Mouse (Mus musculus) midbrain, embryonic 15.5 days (tissue): Measurements from ENCODE around the gene Ank3. TPM values are rescaled to one million over a fixed set of nuclear protein-coding genes. Genes with fewer than 3 reads are reported as not detected.

Source experiments
- ATAC-seq: fragments of 200-750 bp; cut with Nextera tagmentation; replicated peaks from 2 replicates; pipeline ENCODE4 v1.8.0; 2017; ENCODE audit warnings: moderate TSS enrichment
- H3K27ac ChIP-seq: fragments of 300-500 bp; sonication (generic); 2 replicates; pipeline ENCODE4 v1.5.1; 2015; ENCODE audit warnings: mild to moderate bottlenecking, inconsistent platforms
- H3K27me3 ChIP-seq: fragments of 300-500 bp; sonication (generic); replicated peaks from 2 replicates; pipeline ENCODE4 v1.6.1; 2015; ENCODE audit warnings: inconsistent platforms
- H3K36me3 ChIP-seq: fragments of 300-500 bp; sonication (generic); replicated peaks from 2 replicates; pipeline ENCODE4 v1.6.1; 2015; ENCODE audit warnings: inconsistent platforms
- H3K4me1 ChIP-seq: fragments of 300-500 bp; sonication (generic); 2 replicates; pipeline ENCODE4 v1.6.1; 2015; ENCODE audit warnings: inconsistent platforms
- H3K4me2 ChIP-seq: fragments of 300-500 bp; sonication (generic); 2 replicates; pipeline ENCODE4 v1.6.1; 2015; ENCODE audit warnings: inconsistent platforms, mild to moderate bottlenecking, moderate library complexity
- H3K4me3 ChIP-seq: fragments of 300-500 bp; sonication (generic); 2 replicates; pipeline ENCODE4 v1.5.1; 2015; ENCODE audit warnings: mild to moderate bottlenecking, inconsistent platforms
- H3K9ac ChIP-seq: fragments of 300-500 bp; sonication (generic); 2 replicates; pipeline ENCODE4 v1.6.1; 2015; ENCODE audit warnings: mild to moderate bottlenecking, inconsistent platforms
- H3K9me3 ChIP-seq: fragments of 300-500 bp; sonication (generic); 2 replicates; pipeline ENCODE4 v1.6.1; 2016; ENCODE audit warnings: inconsistent platforms
- WGBS: fragments of 180-500 bp; shearing (Covaris S2); methylation state at CpG from one replicate; pipeline ENCODE4 v1.1.7; 2015; ENCODE audit warnings: mixed read lengths; 5-methylcytosine and 5-hydroxymethylcytosine counted together
- polyA plus RNA-seq: library from polyadenylated mRNA; unstranded; fragments of >200 nt; fragmentation: Nextera tagmentation; extraction: Ambion mirVana; gene quantifications from 2 replicates; pipeline ENCODE4 v1.2.1, GENCODE M21; 2015

The Ank3 gene
- polyA plus RNA-seq, 1 experiment from 2014 or later = 108 TPM

DNA sequence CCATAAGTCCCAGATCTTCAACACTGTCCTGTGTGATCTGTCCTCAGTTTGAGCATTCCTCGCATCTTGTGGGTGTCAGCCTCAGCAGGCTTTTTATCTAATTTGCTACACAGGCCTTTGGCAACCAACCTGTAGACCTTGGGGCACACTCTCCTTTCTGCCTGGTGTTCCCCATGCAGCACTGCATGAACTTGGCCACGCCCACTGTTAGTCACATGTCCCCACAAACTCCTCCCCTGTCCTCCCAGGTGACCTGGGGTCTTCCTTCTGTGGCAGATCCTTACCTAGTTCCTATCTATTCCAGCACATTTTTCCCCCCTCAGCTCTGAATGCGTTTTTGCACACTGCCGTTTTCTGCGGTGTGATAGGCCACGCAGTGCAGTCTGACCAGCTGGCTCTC lies 55.0 kb downstream of the Ank3 start:
- Histone ChIP-seq H3K4me1 (peaks cover 6% of the 10 kb centered on the region), H3K9ac (no peak overlapping the region), H3K9me3 (no peaks in the 10 kb centered on the region), H3K36me3 (no peaks in the 10 kb centered on the region), H3K27me3 (no peaks in the 10 kb centered on the region), H3K4me3 (no peak overlapping the region), H3K27ac (no peak overlapping the region), H3K4me2 (no peak overlapping the region)
- ATAC-seq = no peak
- WGBS = 88% methylated on average over 6 of the region's 6 CpGs

DNA sequence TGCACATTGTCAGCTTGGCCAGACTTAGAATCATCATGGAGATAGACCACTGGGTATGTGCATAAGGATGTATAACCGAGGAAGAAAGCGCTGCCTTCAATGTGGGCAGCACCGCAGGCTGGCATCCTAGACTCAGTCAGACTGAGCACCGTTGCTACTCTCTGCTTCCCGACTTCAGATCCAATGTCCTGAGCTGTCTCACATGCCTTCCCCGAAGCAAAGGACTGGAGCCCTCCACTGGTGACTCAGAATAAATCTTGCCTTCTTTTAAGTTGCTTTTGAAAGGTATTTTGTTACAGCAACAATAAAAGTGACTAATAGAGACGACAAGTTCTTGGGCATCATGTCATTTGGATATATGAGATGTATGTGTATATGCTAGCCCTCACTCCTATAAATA lies 55.9 kb downstream of the Ank3 start:
- Histone ChIP-seq H3K27me3 (no peaks in the 10 kb centered on the region), H3K9ac (no peak overlapping the region), H3K36me3 (no peaks in the 10 kb centered on the region), H3K9me3 (no peaks in the 10 kb centered on the region), H3K27ac (no peak overlapping the region), H3K4me2 (no peak overlapping the region), H3K4me1 (peaks cover 6% of the 10 kb centered on the region), H3K4me3 (no peak overlapping the region)
- WGBS = 62% methylated on average over 7 of the region's 7 CpGs
- ATAC-seq = 0 out of 2 replicates have a peak, but pooled peaks have one; percentile 32

DNA sequence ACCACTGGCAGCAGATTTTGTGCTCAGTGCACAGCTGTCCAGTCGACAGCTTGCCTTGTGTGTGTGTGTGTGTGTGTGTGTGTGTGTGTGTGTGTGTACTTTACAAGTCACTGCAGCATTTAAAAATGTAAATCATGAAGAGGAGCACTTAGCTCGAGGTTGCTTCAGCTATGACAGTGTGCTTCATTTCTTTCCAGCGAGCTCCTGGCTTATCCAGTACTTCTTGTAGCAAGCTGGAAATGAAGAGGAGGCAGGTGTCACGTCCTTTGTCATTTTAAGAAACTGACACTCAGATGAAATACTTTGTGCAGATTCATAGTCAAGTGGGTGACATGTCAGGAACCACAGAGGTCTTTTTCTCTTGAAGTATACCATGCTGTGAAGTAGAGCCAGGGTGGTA lies 66.3 kb downstream of the Ank3 start:
- no peak for ATAC-seq
- H3K4me1 ChIP-seq = peaks cover 39% of the 10 kb centered on the region
- WGBS = 20% methylated on average over 4 of the region's 4 CpGs

DNA sequence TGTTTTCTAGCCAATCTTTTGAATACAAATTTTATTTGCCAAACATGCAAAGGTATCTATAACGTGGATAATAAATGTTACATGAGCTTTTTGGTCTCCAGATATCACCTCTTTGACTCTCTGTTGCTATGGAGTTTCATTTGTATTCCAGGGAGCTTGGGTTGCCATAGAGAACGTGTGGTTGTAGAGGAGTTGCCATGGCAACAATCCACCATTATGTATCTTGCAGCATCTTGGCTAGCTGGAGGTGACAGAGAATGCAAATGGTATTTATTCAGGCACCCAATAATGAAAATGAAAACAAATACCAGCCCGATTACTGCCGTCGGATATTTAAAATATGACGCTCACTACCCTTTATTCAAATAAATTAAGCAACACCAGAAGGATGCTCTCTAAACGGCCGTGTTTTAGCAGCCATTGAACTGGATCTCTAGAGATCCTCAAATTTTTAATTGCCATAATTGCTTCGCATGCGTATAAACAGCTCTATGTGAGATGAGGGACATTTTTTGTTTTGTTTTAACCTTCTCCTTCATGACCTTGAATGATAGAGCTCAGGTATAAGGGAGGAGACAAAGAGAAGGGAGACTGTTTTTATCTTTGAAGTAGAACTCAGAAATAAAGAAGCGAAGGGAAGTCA lies 67.1 kb downstream of the Ank3 start:
- Histone ChIP-seq H3K4me3 (0 out of 2 replicates have a peak overlapping the region, but pooled peaks have one; percentile 9), H3K4me1 (peaks cover 39% of the 10 kb centered on the region), H3K27me3 (no peaks in the 10 kb centered on the region), H3K27ac (peak overlapping the region; percentile 95), H3K36me3 (no peaks in the 10 kb centered on the region), H3K4me2 (peak overlapping the region; percentile 44), H3K9ac (0 out of 2 replicates have a peak overlapping the region, but pooled peaks have one; percentile 22), H3K9me3 (no peaks in the 10 kb centered on the region)
- peak; percentile 92 for ATAC-seq
- WGBS = 20% methylated on average over 11 of the region's 11 CpGs

More for the DNA sequence above, 66.3 kb downstream of the Ank3 start:
- no peak overlapping the region for H3K4me2 ChIP-seq
- H3K9ac ChIP-seq = no peak overlapping the region
- H3K36me3 ChIP-seq = no peaks in the 10 kb centered on the region
- H3K4me3 ChIP-seq = no peak overlapping the region
- H3K9me3 ChIP-seq = no peaks in the 10 kb centered on the region
- peak overlapping the region; percentile 83 for H3K27ac ChIP-seq
- no peaks in the 10 kb centered on the region for H3K27me3 ChIP-seq

DNA sequence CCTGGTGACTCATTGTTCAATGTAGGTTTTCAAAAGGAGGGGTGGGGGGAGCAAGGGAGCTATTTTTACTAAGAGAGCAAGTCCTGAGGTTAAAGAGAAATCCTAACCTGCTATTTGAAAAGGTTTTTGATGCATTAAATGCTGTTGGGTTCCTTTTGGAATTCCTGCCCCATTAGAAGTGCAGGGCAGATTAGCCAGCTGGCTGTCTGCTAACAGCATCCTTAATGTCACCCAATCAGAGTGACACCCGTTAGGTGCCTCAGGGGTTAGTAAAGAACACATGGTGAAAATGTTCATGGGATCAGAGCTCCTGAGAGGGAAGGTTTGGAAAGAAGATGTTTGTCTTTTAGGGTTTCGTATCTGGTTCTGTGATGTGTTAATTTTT lies 67.6 kb downstream of the Ank3 start:
- 16% methylated on average over 2 of the region's 2 CpGs for WGBS
- Histone ChIP-seq H3K27me3 (no peaks in the 10 kb centered on the region), H3K27ac (peak overlapping the region; percentile 95), H3K4me3 (no peak overlapping the region), H3K9ac (0 out of 2 replicates have a peak overlapping the region, but pooled peaks have one; percentile 22), H3K9me3 (no peaks in the 10 kb centered on the region), H3K4me1 (peaks cover 39% of the 10 kb centered on the region), H3K36me3 (no peaks in the 10 kb centered on the region), H3K4me2 (peak overlapping the region; percentile 44)
- ATAC-seq = peak; percentile 37; the same call in 1 of the 2 replicates

DNA sequence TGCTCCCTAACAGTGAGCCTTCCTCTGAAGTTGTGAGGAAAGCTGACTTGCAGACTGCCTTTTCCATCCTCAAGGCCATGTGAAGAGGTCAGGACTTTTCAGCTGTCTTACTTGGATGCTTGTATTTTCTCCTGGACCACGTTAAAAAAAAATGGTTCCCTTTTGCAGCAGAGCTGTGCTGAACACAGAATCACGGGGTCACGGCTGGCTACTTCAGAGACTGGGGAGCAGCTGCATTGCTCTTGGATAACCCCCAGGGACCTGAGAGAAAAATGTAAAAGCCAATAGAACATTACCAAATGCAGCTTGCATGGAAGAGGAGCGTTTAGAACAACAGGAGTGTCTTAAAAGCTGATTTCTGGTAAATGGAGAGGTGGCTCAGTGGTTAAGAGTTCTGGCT lies 68.0 kb downstream of the Ank3 start:
- Histone ChIP-seq H3K9me3 (no peaks in the 10 kb centered on the region), H3K27me3 (no peaks in the 10 kb centered on the region), H3K27ac (peak overlapping the region; percentile 95), H3K4me1 (peaks cover 39% of the 10 kb centered on the region), H3K4me2 (peak overlapping the region; percentile 44; the same call in 1 of the 2 replicates), H3K36me3 (no peaks in the 10 kb centered on the region), H3K4me3 (no peak overlapping the region), H3K9ac (no peak overlapping the region)
- peak; percentile 14; the same call in 1 of the 2 replicates for ATAC-seq
- 11% methylated on average over 4 of the region's 4 CpGs for WGBS

DNA sequence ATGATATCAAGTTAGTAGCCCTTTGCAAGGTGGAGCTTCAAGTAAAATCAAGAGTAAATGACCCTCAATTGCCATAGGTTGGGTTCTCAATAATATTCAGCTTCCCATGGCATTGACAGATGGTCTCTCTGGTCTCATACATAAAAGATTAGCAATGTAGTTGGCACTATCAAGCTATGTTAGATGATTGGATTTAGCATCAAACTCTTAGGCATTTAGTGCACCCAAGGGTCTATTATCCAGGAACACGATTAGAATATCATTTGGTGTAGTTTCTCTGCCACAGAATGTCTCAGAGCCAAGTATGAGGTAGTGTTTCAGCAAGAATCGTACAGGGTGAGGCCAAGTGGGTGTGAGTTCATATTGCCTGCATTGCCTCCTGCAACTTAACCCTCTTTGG lies 68.6 kb downstream of the Ank3 start:
- H3K36me3 ChIP-seq = no peaks in the 10 kb centered on the region
- no peak overlapping the region for H3K4me3 ChIP-seq
- 30% methylated on average over 2 of the region's 2 CpGs for WGBS
- H3K9ac ChIP-seq = no peak overlapping the region
- H3K9me3 ChIP-seq = no peaks in the 10 kb centered on the region
- H3K27me3 ChIP-seq = no peaks in the 10 kb centered on the region
- H3K27ac ChIP-seq = peak overlapping the region; percentile 95
- peaks cover 39% of the 10 kb centered on the region for H3K4me1 ChIP-seq
- no peak overlapping the region for H3K4me2 ChIP-seq
- no peak for ATAC-seq

DNA sequence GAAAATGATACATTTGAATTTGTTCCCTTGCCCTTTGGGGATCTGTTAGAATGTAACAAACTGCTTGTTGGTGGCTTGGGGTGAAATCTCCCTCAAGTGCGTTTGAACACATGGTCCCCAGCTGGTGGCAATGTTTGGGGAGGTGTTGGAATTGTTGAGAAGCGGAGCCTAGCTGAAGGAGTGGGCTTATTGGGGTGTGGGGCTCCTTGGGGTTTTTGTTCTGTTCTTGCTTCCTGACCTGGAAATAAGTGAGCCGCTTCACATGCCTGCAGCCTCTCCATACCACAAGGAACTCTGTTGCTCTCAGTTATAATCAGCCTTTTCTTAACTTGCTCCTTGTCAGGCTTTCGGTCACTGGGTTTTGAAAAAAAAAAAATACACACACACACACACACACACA lies 73.3 kb downstream of the Ank3 start:
- Histone ChIP-seq H3K9me3 (no peaks in the 10 kb centered on the region), H3K27ac (no peak overlapping the region)

DNA sequence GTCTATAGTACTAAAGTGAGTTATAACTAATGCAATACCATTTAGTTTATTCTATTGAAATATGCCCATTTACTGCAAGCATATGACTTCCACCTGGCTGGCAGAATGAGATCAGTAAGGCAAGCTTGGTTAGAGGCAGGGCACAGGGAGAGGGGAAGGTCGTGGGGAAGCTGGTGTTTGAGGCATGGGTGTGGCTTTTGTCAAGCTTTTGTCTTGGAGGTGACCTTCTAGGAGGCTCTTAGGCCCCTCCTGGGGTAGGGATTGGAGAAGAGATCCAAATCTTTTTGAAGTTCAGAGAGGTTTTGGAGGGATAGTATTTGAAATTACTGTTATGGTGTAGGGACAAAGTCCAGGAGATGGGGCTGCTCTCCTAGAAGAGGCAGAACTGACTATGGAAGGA lies 78.3 kb downstream of the Ank3 start:
- Histone ChIP-seq H3K4me1 (no peaks in the 10 kb centered on the region), H3K4me2 (no peak overlapping the region), H3K9me3 (no peaks in the 10 kb centered on the region), H3K4me3 (no peak overlapping the region), H3K27me3 (no peaks in the 10 kb centered on the region), H3K9ac (no peak overlapping the region), H3K27ac (no peak overlapping the region), H3K36me3 (no peaks in the 10 kb centered on the region)
- 12% methylated on average over 1 of the region's 1 CpGs for WGBS
- ATAC-seq = no peak

More for the DNA sequence above, 73.3 kb downstream of the Ank3 start:
- Histone ChIP-seq H3K27me3 (no peaks in the 10 kb centered on the region), H3K4me3 (no peak overlapping the region), H3K4me2 (no peak overlapping the region), H3K36me3 (no peaks in the 10 kb centered on the region), H3K4me1 (peaks cover 13% of the 10 kb centered on the region), H3K9ac (no peak overlapping the region)
- WGBS = 56% methylated on average over 4 of the region's 4 CpGs
- no peak for ATAC-seq

DNA sequence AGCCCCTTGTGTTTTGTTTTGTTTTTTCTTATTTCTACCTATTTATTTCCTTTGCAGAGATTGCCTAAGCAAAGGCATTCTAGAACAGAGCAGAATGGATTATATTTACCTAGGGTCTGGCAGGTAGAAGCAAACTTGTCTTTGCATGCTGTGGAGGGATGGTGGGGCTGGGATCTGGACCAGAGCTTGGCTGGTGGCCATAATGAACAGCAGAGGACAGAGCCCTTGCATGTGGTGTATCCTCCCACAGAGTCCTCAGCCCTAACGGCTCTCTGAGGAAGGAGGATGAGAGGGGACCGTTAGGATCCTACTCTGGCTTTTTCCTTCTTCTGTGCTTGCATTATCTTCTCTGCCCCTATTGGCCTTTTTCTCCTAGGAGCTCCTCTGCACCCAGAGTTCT lies 79.1 kb downstream of the Ank3 start:
- Histone ChIP-seq H3K4me2 (no peak overlapping the region), H3K4me1 (no peaks in the 10 kb centered on the region), H3K9me3 (no peaks in the 10 kb centered on the region), H3K9ac (no peak overlapping the region), H3K27ac (no peak overlapping the region), H3K36me3 (no peaks in the 10 kb centered on the region), H3K27me3 (no peaks in the 10 kb centered on the region), H3K4me3 (no peak overlapping the region)
- 65% methylated on average over 2 of the region's 2 CpGs for WGBS
- no peak for ATAC-seq

DNA sequence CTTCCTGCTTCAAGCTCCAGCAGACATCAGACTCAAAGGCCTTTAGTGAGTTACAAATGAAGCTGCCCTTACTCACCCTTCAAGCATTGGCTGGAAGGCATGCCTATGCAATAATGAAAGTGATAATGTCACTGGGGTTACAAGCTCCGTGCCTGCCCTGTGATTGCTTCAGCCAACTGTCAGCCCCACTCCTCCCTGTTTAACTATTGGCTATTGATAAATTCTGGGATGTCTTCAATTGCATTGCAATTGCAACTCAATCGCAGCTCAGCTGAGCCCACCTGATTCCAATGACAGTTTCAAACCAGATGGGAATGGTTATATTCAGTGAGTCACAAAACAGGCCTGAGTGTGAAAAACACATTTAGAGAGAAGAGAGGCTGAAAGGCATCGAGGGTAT lies 80.3 kb downstream of the Ank3 start:
- WGBS = 62% methylated on average over 3 of the region's 3 CpGs
- Histone ChIP-seq H3K36me3 (no peaks in the 10 kb centered on the region), H3K9me3 (no peaks in the 10 kb centered on the region), H3K4me3 (no peak overlapping the region), H3K4me2 (no peak overlapping the region), H3K4me1 (no peaks in the 10 kb centered on the region), H3K27me3 (no peaks in the 10 kb centered on the region), H3K9ac (no peak overlapping the region), H3K27ac (no peak overlapping the region)
- ATAC-seq = no peak

DNA sequence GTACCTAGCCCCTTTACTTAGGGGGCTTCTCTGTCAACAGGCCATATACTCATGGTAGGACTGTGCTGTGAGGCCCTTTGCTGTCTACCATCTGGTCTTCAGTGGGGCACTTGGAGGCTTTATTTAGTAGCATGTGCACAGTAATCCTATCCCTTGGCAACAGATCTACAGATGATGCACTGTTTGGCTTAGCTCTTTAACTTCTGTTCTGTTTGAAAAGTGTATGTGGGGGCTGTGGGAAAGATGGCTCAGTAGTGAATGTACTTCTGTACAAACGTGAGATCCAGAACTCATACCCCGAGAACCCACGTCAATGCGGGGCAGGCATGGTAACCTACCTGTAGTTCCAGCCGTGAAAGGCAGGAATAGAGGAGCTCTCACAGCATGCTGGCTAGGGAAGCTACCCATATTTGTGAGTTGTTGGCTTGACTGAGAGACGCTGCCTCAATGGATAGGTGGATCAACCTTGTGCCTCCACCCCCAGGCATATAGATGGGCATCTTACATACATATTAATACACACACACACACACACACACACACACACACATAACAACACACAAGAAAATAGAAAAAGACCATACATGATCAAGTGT lies 86.7 kb downstream of the Ank3 start:
- no peaks in the 10 kb centered on the region for H3K36me3 ChIP-seq
- H3K27me3 ChIP-seq = no peaks in the 10 kb centered on the region
- ATAC-seq = no peak
- WGBS = 93% methylated on average over 6 of the region's 6 CpGs
- H3K4me3 ChIP-seq = no peak overlapping the region
- H3K27ac ChIP-seq = no peak overlapping the region
- H3K4me2 ChIP-seq = no peak overlapping the region
- H3K9ac ChIP-seq = no peak overlapping the region
- H3K9me3 ChIP-seq = no peaks in the 10 kb centered on the region
- H3K4me1 ChIP-seq = no peaks in the 10 kb centered on the region

DNA sequence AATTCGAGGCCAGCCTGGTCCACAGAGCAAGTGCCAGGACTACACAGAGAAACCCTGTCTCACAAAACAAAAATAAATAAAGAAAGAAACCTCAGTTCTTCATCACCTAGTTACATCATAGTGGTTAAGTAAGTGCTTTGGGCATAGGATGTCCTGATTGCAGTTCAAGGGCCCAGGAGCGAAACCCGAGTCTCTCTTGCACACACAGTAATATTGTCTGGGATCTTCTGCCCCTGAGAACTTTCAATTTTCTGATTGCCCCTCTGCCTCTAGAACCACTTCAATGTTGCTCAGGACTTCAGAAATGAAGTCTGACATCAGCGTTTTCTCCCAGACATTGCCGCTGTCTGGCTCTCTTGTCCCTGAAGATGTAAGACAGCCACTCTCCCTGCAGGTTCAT lies 91.6 kb downstream of the Ank3 start:
- no peaks in the 10 kb centered on the region for H3K27me3 ChIP-seq
- H3K4me3 ChIP-seq = no peak overlapping the region
- 69% methylated on average over 5 of the region's 5 CpGs for WGBS
- H3K4me2 ChIP-seq = no peak overlapping the region
- H3K36me3 ChIP-seq = no peaks in the 10 kb centered on the region
- H3K9ac ChIP-seq = no peak overlapping the region
- H3K27ac ChIP-seq = no peak overlapping the region
- no peak for ATAC-seq
- 0 out of 2 replicates have a peak, but pooled peaks cover 3% of the 10 kb centered on the region for H3K4me1 ChIP-seq
- H3K9me3 ChIP-seq = no peaks in the 10 kb centered on the region
